Mouse (Mus musculus): ENCODE data around the gene Ttll7. TPM values are rescaled to one million over a fixed set of nuclear protein-coding genes. Genes with fewer than 3 reads are reported as not detected.

The Ttll7 gene
- 10 to 100 TPM in 2 of 4 experiments, 1 to 10 TPM in 2; 6.1 to 15.7 (median 10.0) TPM for total RNA-seq (2022)

- DNase-seq, result peak; percentile 65
These were observed at the start of gene Ttll7 for GRCm38 (mm10) chr3:146851966-146852891. Ttll7 (plus strand) TSS chr3:146852367.

GRCm38 (mm10) chr3:146812041-146812878 lies 39.9 kb upstream of the Ttll7 start:
- peak; percentile 50 for DNase-seq

GRCm38 (mm10) chr3:146812901-146813393 lies 39.2 kb upstream of the Ttll7 start, which contains the start of gene Prkacb:
Prkacb (minus strand) TSS chr3:146812990.
- peak; percentile 87 for DNase-seq

GRCm38 (mm10) chr3:146813624-146814023 lies 38.5 kb upstream of the Ttll7 start:
- DNase-seq, result no peak

- DNase-seq, result no peak
These were observed 31.4 kb upstream of the Ttll7 start for GRCm38 (mm10) chr3:146820718-146821117.

GRCm38 (mm10) chr3:146842766-146843165 lies 9.4 kb upstream of the Ttll7 start:
- DNase-seq, result no peak

GRCm38 (mm10) chr3:146843470-146843869 lies 8.7 kb upstream of the Ttll7 start:
- DNase-seq, result no peak

GRCm38 (mm10) chr3:146846237-146846636 lies 5.9 kb upstream of the Ttll7 start:
- peak; percentile 5 for DNase-seq

- DNase-seq, result no peak
These were observed 4.1 kb upstream of the Ttll7 start for GRCm38 (mm10) chr3:146848112-146848511.

GRCm38 (mm10) chr3:146849360-146849759 lies 2.8 kb upstream of the Ttll7 start:
- DNase-seq, result no peak

GRCm38 (mm10) chr3:146854473-146855087 lies 2.4 kb downstream of the Ttll7 start:
- DNase-seq, result no peak

- DNase-seq, result no peak
These were observed 5.2 kb downstream of the Ttll7 start for GRCm38 (mm10) chr3:146857373-146857772.

- no peak for DNase-seq
These were observed 8.1 kb downstream of the Ttll7 start for GRCm38 (mm10) chr3:146860308-146860707.

GRCm38 (mm10) chr3:146866563-146866962 lies 14.4 kb downstream of the Ttll7 start:
- no peak for DNase-seq

- no peak for DNase-seq
These were observed 19.8 kb downstream of the Ttll7 start for GRCm38 (mm10) chr3:146871954-146872353.

GRCm38 (mm10) chr3:146875929-146876328 lies 23.8 kb downstream of the Ttll7 start:
- no peak for DNase-seq

GRCm38 (mm10) chr3:146893931-146894330 lies 41.8 kb downstream of the Ttll7 start:
- DNase-seq, result no peak

- no peak for DNase-seq
These were observed 44.4 kb downstream of the Ttll7 start for GRCm38 (mm10) chr3:146896581-146896980.

- no peak for DNase-seq
These were observed 47.9 kb downstream of the Ttll7 start for GRCm38 (mm10) chr3:146900094-146900493.

GRCm38 (mm10) chr3:146901729-146902128 lies 49.6 kb downstream of the Ttll7 start:
- DNase-seq, result no peak

GRCm38 (mm10) chr3:146905606-146906005 lies 53.4 kb downstream of the Ttll7 start:
- DNase-seq, result peak; percentile 20

GRCm38 (mm10) chr3:146908922-146909321 lies 56.8 kb downstream of the Ttll7 start:
- DNase-seq, result no peak
